Mouse (Mus musculus): ENCODE results near the gene Rtn3.
A peak's percentile ranks its signal among the peaks of the same experiment; 100 is the strongest.
"Not testable (repeated sequence)": the region's sequence is repeated elsewhere in the genome, so short reads cannot be mapped to it uniquely, and the experiment has no call there.

Rtn3 gene

DNA sequence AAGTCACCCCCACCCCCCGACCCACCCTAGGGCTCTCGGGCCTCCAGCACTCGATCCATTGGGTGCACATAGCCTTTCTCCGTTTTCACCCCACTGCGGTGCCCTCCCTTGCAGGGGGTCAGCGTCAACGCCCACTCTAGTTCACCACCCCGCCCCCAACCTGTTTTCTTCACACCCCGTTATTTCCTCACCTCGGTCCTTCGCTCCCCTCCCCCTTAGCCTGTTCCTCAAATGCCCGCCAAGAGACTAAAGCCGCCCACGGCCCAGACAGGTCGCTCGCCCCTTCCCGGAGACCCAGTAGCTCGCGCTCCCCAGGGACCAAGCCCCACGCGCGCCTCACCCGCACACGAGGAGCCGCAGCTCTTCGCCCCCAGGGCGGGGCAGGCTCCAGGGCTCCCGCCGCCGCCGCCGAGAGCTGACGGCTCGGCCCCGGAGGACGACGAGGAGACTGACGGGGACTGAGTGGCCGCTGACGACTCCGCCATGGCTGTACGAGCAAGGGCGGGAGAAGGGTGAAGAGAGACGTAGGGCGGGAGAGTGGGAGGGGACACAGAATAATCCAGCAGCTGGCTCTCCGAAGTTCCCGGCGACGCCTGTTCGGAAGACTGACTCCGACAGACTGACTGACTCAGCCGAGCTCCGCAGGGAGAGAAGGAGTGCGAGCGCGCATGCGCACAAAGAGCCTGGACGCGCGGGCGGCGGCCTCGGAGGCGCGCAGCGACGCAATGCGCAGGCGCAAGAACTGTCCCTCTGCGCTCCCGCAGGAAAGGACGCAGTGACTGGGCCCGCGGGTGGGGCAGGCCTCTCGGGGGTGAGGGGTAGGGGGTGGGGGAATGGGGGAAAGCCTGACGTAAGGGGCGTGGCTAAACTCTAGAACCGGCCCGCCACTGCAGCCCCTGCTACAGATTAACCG, at the start of gene Rtn3:
TSS of gene Rtn3 (minus strand) at position 683 of the 913 bp plus-strand sequence.
- peak; percentile 96 for DNase-seq

DNA sequence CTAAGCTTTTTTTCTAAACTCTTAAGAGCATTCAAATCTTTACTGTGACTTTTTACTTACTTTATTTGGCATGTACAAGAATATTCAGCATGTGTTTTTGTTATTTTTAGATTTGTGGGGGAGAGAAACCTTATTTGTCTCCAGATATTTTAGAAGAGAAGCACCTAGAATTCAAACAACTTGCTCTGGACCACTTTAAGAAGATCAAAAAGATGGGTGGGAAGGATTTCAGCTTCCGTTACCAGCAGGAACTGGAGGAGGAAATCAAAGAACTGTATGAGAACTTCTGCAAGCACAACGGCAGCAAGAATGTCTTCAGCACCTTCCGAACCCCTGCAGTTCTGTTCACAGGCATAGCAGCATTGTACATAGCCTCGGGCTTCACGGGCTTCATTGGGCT, 48.8 kb upstream of the Rtn3 start:
- no peak for DNase-seq

DNA sequence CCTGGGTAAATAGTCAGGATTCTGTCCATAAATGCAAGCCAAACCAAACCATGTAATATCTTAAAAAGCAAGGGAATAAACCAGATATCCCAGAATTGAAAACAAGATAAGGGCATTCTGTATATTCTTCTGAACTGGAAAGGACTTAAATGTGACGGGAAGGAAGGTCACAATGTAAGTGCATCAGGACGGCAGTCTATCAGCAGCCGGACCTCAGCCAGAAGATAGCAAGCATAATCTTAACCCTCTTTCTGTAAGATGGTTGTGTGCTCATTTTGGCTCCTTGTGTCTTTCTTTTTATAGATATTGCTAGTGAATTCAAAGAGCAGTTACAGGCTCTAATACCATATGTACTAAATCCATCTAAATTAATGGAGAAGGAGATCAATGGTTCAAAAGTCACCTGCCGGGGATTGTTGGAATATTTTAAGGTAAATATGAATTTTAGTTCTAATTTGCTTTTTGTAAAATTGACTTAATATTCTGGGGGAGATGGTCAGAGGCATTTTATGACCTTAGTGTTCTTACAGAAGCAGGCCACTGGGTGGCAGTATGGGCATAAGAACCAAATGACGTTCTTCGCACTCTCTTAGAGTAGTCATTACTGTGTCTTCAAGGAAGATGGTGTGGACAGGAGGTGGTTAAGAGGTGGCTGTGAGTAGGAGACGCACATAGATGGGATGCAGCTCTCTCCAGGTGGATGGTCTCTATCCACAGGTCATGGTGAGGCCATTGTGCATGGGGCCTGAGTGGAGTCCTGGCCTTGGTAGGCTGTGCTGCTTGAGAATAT, 45.8 kb upstream of the Rtn3 start:
- DNase-seq: peak; percentile 14

DNA sequence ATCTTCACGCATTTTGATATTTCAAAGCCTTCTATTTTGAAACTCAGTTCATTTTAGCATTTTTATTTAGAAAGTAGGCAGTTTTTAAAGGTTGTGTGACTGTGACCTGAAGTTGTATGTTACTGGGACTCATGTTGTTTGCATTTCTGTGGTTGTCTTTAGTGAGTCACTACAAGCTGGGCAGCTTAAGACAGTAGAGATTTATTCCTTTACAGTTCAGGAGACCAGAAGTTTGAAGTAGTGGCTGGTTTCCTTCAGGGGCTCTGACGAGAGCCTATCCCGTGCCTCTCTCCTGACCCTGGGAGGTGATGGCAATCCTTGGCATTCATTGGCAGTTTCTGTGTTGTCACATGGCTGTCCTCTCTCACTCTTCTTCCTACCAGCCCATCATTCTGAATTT, 41.8 kb upstream of the Rtn3 start:
- no peak for DNase-seq

DNA sequence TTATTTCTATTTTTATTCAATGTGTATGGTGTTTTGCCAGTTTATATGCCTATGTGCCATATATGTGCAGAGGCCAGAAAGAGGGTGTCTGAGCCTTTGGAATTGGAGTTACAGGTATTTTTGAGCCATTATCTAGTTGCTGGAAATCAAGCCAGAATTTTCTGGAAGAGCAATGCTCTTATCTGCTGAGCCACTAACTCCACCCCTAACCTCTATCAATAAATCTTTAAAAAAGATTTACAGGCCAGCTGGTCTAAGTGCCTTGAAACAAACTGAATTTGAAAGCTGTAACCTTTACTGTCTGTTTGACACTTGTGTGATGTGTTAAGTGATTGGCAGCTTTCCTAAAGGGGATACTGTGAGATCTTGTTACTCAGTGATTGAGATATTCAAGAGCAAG, 40.7 kb upstream of the Rtn3 start:
- DNase-seq: no peak

DNA sequence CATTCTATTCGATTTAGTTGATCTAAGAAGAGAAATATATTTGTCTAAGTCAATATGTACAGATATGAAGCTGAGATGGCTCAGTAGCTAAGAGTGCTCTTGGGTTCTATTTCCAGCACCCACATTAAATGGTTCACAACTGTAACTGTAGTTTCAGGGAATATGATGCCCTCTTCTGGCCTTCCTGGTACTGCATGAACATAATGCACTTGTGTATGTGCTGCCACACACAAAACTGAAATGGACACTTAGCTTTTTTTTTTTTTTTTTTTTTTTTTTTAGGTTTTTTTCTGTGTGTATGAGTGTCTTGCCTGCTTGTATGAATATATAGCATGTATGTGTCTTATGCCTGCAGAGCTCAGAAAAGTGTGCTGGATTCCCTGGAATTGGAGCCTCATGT, 40.2 kb upstream of the Rtn3 start:
- DNase-seq: no peak

DNA sequence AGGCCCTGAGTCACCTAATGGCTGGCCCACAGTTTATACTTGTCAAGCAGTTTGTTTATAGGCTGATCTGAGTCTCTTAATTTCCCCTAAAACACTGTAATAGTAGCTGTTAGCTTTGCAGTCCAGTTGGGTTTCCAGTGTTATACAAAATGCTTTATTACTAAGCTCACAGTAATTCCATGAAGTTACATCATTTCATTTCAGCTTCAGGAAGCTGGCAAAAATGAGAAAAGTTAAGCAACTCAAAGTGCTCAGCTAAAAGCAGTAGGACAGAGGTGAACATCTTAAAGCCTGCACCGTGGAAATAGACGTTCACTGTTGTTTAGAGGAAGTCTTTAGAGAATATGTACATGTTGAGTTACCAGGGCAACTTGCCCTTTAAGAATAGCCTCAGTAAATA, 39.8 kb upstream of the Rtn3 start:
- DNase-seq: no peak

DNA sequence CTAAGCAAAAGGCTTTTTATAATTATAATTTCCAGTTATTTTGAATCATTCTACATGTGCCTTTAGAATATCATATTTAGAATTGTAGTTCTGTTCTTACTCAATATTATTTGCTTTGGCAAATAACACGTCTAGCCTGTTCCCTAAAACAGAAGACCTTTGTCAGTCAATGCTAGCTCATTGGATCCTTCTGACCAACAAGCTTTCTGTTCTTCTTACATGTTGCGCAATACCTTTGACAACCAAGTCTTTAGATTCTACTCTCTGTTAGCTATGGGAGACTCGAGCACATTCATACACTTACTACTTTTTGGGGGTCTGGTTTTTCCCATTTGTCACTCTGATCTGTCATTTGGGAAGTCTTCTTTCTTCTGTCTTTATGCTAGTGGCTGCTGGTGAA, 38.5 kb upstream of the Rtn3 start:
- no peak for DNase-seq

DNA sequence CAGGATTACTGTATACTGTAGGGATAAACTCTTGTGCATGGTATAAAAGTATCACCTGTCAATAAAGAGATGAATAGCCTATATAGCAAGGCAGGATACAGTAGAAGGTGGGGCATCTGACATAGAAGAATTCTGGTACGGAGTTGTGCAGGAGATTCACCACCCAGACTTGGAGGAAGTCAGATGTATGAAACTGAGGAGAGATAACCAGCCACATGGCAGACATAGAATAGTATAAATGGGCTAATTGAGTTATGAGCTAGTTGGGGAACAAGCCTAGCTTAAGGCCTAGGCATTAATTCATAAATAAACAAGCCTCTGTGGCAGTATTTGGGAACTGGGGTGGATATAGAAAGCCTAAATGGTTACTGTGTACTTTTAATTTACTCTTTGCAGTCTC, 33.4 kb upstream of the Rtn3 start:
- DNase-seq: no peak

DNA sequence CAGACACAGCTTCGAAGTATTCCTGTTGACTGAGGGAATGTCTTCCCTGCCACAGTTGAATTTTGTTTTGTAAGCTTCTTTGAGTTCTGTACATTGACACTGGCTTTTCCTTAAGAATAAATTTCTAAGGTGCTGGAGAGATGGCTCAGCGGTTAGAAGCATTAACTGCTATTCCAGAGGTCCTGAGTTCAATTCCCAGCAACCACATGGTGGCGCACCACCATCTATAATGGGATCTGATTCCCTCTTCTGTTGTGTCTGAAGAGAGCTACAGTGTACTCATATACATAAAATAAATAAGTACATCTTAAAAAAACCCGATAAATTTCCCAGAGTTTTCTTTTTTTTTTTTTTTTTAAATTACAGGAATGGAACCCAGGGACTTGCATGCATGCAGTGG, 24.9 kb upstream of the Rtn3 start:
- DNase-seq: no peak

DNA sequence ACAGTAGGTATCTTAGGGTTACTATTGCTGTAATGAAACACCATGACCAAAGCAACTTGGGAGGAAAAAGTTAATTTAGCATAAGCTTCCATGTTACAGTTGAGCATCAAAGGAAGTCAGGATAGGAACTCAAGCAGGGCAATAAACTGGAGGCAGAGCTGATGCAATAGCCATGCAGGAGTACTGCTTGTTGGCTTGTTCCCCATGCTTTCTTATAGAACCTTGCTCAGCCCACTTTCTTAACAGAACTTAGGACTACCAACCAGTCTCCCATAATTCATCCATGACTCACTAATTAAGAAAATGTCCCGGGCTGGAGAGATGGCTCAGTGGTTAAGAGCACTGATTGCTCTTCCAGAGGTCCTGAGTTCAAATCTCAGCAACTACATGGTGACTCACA, 23.2 kb upstream of the Rtn3 start:
- DNase-seq: no peak

DNA sequence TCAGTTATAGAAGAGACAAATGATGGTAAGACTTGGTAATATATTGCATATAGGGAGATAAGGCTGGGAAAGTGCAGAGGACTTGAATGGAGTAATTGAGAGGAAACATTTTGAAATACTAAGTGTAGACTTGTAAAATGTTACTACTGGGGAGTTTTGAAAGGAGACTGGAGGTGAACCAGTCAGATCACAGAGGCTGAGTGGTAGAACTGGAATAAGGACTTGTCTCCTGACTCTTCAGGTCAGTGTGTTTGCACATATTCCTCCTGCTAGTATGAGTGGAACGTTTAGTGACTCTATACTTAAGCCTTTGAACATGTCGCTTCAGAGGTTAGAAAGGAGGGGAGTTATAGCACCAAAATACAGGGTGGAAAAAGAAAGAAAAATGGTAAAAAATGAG, 19.4 kb upstream of the Rtn3 start:
- no peak for DNase-seq

DNA sequence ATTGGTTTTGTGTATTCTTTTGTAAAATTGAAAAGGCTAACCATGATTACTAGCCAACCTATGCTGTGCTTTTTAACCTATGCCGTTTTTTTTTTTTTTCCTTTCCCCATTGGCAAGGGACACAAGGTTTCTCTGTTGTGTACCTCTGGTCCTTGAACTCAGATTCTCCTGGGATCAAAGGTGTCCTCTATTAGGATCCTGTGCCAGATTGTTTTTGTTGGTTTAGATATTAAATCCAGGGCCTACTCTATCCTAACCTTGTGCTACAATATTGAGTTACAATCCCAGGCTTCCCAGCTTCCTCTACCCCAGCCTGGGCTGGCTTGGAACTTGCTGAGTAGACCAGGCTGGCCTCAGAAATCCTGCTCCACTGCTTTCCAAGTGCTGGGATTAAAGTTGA, 17.6 kb upstream of the Rtn3 start:
- no peak for DNase-seq

DNA sequence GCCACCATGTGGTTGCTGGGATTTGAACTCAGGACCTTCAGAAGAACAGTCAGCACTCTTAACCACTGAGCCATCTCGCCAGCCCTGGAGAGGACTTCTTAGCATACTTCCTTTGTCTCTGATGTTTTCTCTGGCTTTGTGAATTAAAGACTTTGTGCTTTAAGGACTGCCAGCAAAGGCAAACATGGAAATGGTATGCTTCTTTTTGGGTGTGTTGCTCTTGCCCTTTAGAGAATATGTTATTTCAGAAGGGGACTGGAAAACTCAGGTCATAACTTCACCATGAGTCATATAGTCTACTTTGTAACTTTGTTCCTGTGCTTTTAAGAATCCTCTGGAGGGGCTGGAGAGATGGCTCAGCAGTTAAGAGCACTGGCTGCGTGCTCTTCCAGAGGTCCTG, 15.7 kb upstream of the Rtn3 start:
- DNase-seq: no peak

DNA sequence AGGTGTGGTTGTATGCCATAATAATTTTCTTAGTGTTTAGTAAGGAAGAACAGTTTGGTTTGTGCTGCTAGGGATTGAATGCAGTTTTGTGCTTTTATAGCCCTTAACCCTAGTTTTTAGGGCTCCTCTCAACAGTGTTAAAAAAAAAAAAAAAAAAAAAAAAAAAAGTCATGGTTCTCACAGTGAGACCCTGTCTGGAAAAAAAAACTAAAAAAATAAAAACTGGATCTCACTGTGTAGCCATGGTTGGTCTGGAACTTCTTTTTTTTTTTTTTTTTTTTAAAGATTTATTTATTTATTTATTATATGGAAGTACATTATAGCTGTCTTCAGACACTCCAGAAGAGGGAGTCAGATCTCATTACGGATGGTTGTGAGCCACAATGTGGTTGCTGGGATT, 13.0 kb upstream of the Rtn3 start:
- not testable (repeated sequence) for DNase-seq

DNA sequence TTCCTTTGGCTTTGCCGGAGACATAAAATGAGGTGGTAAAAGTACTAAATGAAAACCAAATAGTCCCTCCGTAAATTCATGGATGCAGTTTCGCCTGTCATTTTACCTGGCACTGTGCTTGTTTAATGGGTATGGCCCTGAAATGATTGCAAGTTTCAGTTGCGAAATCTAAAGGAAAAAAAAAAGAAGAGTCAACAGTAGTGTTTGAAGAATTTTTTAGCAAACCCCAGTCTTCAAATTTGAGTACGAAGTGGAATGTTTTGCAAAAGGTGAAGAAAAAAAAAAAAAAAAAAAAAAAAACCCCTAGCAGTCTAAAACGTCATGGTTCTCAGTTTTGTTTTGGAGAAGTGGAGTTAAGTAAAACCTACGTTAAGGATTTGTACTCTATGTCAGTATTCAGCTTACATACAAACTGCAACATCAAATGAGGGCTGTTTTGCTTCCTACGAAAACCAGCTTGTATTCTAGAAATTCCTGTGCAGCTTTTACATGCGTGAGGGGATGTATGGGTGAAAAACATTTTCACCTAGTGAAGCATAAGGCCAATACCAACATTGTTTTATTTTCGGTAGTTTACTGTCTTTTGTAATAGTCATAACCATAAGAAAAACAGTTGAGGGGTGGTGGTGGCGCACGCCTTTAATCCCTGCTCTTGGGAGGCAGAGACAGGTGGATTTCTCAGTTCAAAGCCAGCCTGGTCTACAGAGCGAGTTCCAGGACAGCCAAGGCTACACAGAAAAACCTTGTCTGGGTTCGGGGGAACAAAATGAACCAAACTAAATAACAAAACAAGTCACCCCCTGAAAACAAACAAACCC, 12.3 kb upstream of the Rtn3 start:
- DNase-seq: no peak

DNA sequence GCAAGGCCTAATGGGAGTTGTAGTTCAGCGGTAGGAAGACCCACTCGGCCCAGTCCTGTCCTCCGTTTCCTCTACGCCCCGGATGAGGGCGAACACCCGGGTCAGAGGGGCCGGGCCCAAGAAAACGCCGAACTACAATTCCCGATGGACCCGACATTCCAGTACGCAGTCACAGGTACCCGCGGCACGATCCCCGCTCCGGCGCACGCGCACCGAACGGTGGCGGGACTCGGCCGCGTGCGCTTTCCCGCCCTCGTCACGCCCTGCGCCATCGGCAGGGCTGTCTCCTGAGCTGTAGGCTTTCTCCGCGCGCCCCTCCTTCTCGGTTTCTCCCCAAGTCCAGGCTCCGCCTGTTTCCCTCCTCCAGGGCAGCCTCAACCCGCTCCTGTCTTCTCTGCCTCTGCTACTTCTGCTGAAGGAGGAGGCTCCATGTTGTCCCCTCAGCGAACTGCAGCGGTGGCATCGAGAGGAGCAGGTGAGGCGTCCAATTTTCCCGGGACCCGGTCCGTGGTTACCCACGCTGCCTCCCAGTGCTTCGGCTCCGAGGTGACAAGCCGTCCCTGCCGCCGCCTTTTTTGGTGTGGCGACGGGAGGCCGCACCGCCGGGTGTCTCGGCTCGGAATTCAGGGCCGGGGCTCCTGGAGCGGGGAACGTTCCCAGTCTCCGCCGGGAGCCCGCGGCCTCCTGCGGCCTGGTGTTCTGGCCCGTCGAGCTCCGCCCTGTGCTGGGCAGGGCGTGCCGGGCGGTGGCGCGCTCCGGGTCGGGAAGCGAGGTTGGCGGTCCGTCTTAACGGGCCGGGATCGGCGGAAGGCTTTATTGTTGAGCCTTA, 11.3 kb upstream of the Rtn3 start:
- peak; percentile 98 for DNase-seq

DNA sequence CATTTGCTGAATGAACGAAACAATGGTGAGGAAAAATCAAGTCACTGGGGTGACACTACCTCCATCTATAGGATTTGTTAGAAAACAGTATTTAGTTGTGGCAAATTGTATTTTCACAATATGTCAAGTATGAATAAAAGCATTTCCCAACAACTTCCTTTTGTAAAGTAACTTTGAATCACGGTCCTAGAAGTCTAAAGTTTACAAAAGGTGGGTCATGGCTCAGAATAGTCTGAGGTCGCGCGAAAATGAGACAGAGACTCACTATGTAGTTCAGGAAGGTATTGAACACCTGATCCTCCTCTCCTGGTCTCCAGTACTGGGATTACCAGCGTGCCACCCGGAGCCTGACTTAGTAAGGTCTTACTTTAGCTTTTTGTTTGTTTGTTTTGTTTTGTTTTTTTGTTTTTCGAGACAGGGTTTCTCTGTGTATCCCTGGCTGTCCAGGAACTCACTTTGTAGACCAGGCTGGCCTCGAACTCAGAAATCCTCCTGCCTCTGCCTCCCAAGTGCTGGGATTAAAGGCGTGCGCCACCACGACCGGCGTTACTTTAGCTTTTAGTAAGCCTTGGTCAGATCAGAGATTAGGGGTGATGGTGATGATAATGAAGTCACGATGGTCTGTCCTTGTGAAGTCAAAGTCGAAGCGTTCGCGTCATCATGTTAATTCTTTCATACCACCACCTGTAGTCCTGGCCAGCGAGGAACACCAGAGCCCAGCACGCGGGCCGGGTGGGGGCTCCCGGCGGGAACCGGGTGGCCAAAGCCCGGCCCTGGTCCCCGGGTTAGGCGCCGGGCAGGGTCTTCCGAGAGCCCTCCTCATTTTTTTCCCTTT, 10.5 kb upstream of the Rtn3 start, which contains the start of gene Atl3:
TSS of gene Atl3 (plus strand) at position 689 of the 835 bp plus-strand sequence.
- DNase-seq: no peak

DNA sequence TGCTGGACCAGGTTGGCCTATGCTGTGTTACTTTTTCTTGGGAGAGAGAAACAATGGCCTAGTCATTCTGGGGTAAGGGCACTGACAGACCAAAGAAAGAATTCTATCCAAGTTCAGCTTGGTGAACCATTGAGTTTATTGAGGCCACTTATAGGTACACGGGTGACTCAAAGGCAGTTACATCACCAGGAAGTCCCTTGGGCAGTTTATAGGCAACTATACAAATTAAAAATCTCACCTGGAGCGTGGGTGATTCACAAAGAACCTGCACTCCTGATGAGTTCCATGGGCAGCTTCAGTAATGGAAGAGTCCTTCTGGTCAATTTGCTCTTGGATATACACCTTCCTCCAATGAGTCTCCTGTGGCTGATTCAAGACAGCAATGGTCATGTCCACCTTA, 9.6 kb upstream of the Rtn3 start:
- no peak for DNase-seq

DNA sequence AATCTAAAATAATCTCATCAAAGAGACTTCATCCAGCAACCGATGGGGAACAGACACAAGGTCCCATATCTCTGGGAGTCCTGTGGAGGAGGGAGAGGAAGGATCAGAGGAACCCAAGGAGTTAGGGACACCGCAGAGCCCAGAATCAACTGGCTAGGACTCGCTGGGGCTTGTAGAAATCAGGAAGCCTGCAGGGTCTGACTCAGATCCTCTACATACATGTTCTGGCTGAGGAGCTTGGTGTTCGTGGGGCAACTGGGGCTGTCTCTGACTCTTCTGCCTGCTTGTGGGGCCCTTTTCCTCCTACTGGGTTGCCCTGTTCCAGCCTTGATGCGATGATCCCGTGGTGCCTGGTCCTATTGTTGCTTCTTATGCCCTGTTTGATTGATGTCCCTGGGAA, 8.9 kb upstream of the Rtn3 start:
- no peak for DNase-seq

DNA sequence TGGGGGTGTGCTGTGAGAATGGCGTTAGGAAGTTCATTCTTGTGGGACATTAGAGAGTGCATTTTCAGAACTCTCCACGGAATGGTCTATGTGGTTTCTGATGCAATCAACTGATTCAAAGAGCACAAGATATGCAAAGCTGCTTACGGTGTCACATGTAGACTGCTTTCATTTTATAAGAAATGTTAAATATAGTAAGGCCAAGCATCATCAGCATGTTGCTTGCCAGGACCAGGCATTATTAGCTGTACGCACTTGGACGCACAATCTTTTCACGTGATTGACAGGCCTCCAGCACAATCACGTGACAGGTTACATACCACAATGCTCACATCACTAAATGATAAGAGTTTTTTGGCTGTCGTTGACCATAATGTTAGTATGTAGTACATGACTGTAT, 4.6 kb upstream of the Rtn3 start:
- DNase-seq: no peak

All from layer of hippocampus, adult 9-11 months (tissue).